Mouse (Mus musculus) testis, postnatal 10 days (tissue): ENCODE measurements at regions not wholly inside any gene's neighbourhood (a gene's known extent, or its start where the extent isn't known, plus 50 kb on each side); places are given as distances from the start of the nearest gene placed in this dataset.

ENCODE experiments used
- DNase-seq: peaks from one replicate; pipeline ENCODE4 v3.0.0; 2021; ENCODE audit warnings: low spot score

DNA sequence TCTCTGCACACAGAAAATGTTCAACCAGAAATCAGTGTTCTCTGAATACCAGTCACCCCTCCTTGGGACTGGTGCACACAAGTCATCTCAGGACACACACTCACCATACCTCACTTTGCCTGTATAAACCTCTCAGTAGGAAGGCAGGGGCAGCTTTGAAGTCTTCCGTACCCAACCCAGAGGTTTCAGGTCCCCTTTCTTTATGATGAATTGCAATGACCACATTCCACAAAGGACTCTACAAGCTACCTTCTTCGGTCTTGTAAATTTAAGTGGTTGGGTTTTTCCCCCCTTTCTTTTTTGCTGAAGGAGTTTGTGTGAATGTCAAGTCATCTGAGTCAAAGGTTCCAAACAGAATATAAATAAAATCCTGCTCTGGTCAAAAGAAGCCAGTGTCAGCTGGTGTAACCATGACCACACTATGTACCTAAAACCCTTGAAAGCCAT lies 76.9 kb upstream of the Far2 start:
- no peak for DNase-seq

DNA sequence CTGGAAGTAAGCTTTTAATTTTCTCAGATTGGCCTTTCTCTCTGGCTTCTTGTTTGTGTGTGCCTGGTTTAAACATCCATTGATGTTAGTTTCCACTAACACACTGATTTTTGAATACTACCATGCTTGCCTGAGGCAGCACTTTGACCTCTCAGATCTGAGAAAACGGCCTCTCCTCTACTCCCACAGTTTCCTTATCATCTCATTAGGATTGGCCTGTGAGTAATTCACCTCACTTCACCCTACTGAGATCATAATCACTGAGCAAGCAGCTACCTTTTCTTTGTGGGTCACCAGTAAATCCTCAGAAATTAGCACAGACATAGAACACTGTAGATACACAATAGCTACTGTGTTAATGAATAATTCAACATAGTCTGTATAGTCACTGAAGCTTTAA lies 74.5 kb upstream of the Far2 start:
- DNase-seq = no peak

DNA sequence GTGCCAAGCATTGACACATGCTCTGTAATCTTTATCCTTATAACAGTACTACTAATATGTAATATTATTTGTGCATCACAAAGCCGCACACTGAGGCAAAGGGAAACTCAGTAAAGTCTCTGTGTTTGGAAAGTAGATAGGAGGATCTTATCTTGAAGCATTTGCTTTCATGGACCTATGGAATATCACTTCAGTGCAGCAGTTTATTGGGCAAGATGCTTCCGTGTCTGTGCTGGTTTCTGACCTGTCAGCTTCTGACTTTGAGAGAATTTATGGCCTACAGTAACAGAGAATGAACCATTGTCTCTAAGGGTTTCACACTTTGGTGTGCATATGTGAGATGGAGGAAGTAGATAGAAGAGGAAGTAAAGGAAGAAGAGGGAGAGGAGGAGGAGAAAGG lies 74.0 kb upstream of the Far2 start:
- no peak for DNase-seq

DNA sequence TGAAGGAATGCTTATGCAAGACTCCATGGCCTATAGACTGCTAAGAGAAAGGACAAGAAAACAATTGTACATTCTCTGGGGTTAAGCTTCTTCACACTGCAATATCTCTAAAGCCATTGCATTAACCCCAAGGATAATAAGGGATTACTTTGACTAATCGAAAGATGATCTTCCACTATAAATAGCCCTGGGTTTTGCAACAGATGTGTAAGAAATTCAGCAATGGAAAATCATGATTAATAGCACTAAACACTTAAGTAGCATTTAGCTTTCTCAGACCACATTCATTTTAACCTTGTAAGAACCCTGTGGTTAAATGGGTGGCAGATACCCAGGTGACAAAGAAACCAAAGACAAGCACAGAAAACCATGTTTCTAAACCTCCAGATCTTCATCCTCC lies 71.1 kb upstream of the Far2 start:
- DNase-seq = no peak

DNA sequence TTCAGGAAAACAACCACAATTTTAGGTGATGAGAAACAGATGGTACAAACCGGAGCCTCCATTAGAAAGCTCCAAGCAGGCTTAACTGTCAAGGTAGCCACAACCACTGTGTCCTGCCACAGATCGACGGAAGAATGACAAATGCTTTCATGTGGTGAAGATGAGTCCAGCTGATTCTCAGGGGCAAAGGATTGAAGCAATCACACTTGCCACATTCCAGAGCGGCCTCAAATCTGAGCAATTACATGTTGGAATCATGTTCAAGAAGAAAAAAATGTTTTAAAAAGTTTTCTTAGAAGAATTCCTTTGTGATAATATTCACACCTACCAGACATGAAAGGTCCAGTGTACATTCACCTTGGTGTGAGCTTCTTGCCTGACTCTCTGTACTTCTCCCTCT lies 57.7 kb upstream of the Far2 start:
- no peak for DNase-seq
